Mouse (Mus musculus) liver, embryonic 11.5 days (tissue): ENCODE data around the gene Tnik. TPM values are rescaled to one million over a fixed set of nuclear protein-coding genes. Genes with fewer than 3 reads are reported as not detected.

Experiments used
- ATAC-seq: fragments of 200-750 bp; cut with Nextera tagmentation; replicated peaks from 2 replicates; pipeline ENCODE4 v1.8.0; 2017; ENCODE audit warnings: moderate number of reproducible peaks, mild to moderate bottlenecking, moderate TSS enrichment, moderate library complexity; ENCODE audit not compliant: low FRiP score
- DNase-seq: peaks from one replicate; pipeline ENCODE4 v3.0.0-alpha.2; 2017; ENCODE audit warnings: low spot score
- H3K27ac ChIP-seq: fragments of 300-500 bp; sonication (generic); 2 replicates; pipeline ENCODE4 v1.5.1; 2014; ENCODE audit warnings: mild to moderate bottlenecking, low read depth, low read length, control low read depth
- H3K27me3 ChIP-seq: fragments of 300-500 bp; sonication (generic); replicated peaks from 2 replicates; pipeline ENCODE4 v1.6.1; 2014; ENCODE audit warnings: low read length, mixed read lengths; ENCODE audit not compliant: control insufficient read depth, insufficient read depth
- H3K36me3 ChIP-seq: fragments of 300-500 bp; sonication (generic); 2 replicates; pipeline ENCODE4 v1.6.1; 2014; ENCODE audit warnings: mild to moderate bottlenecking, low read length, moderate library complexity, mixed read lengths; ENCODE audit not compliant: control insufficient read depth, insufficient read depth
- H3K4me1 ChIP-seq: fragments of 300-500 bp; sonication (generic); replicated peaks from 2 replicates; pipeline ENCODE4 v1.6.1; 2014; ENCODE audit warnings: low read length, mixed read lengths; ENCODE audit not compliant: control insufficient read depth, insufficient read depth
- H3K4me2 ChIP-seq: fragments of 300-500 bp; sonication (generic); 2 replicates; pipeline ENCODE4 v1.6.1; 2014; ENCODE audit warnings: mild to moderate bottlenecking, control low read depth, moderate library complexity
- H3K4me3 ChIP-seq: fragments of 300-500 bp; sonication (generic); 2 replicates; pipeline ENCODE4 v1.5.1; 2014; ENCODE audit warnings: low read depth, low read length, control low read depth
- H3K9ac ChIP-seq: fragments of 300-500 bp; sonication (generic); 2 replicates; pipeline ENCODE4 v1.6.1; 2014; ENCODE audit warnings: low read depth, low read length, control low read depth
- H3K9me3 ChIP-seq: fragments of 300-500 bp; sonication (generic); 2 replicates; pipeline ENCODE4 v1.6.1; 2016; ENCODE audit warnings: low read length, inconsistent platforms, mixed read lengths; ENCODE audit not compliant: control insufficient read depth
- WGBS: fragments of 180-500 bp; shearing (Covaris S2); extraction: QIAGEN DNeasy Blood & Tissue Kit; methylation state at CpG from one replicate; pipeline ENCODE4 v1.1.7; 2014; 5-methylcytosine and 5-hydroxymethylcytosine counted together
- polyA plus RNA-seq: library from polyadenylated mRNA; unstranded; fragments of >200 nt; fragmentation: Nextera tagmentation; extraction: Ambion mirVana; gene quantifications from 2 replicates; pipeline ENCODE4 v1.2.1, GENCODE M21; 2014

Tnik gene
- polyA plus RNA-seq, 1 experiment from 2014 or later, result 11.8 TPM

- no peaks in the 10 kb centered on the region for H3K9me3 ChIP-seq
- no peak for ATAC-seq
Measured at GRCm38 (mm10) chr3:28467148-28467754, 204.2 kb downstream of the Tnik start.

DNA sequence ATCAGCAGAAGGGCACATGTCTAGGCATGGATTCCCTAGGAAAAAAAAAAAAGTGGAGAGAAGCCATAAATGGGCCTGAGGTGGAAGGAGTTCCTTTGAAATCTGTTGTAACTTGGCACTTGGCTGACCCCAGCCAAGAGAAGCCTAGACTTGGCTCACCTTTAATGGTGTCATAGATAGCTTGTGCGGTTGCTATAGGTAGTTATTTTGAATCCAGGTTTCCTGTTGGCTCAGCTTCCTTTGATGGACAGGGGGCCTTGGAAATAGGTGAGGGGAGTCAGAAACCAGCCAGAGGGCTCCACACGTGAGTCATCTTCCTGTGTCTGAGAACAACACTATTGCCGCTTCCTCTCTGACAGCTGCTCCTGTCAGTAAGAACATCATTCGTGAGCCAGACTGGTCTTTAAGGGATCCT is 204.9 kb downstream of the Tnik start:
- ATAC-seq (no peak), DNase-seq (no peak)
- Histone ChIP-seq H3K9ac (no peak overlapping the region), H3K4me3 (no peak overlapping the region), H3K27ac (no peak overlapping the region), H3K4me2 (no peak overlapping the region), H3K9me3 (no peaks in the 10 kb centered on the region), H3K4me1 (no peaks in the 10 kb centered on the region), H3K36me3 (no peaks in the 10 kb centered on the region), H3K27me3 (no peaks in the 10 kb centered on the region)
- WGBS, result 48% methylated on average over 4 of the region's 4 CpGs

More at GRCm38 (mm10) chr3:28467148-28467754, 204.2 kb downstream of the Tnik start:
- no peak overlapping the region for H3K9ac ChIP-seq
- 61% methylated on average over 1 of the region's 1 CpGs for WGBS
- H3K27me3 ChIP-seq, result no peaks in the 10 kb centered on the region
- H3K27ac ChIP-seq, result no peak overlapping the region
- no peak overlapping the region for H3K4me3 ChIP-seq
- H3K4me1 ChIP-seq, result no peaks in the 10 kb centered on the region
- H3K36me3 ChIP-seq, result no peaks in the 10 kb centered on the region
- H3K4me2 ChIP-seq, result no peak overlapping the region
- DNase-seq, result no peak

DNA sequence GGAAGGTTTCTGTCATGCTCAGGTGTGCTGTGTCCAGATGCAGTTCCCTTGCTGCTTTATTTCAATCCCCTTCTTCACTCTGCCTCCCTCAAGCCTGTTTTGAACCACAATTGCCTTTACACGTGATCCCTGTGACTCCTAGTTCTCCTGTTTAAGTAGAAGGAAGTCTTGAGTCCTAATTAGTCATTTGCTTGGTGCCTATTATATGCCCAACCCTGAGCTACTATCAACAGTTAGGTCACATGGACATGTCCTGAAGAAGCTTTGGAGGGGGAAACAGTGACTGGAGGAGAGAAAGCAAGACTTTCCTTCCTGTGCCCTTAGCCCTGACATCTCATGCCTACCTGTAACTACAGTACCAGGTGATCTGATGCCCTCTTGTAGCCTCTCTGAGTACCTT is 210.4 kb downstream of the Tnik start:
- Histone ChIP-seq H3K9ac (no peak overlapping the region), H3K27me3 (no peaks in the 10 kb centered on the region), H3K36me3 (no peaks in the 10 kb centered on the region), H3K9me3 (no peaks in the 10 kb centered on the region), H3K4me2 (no peak overlapping the region), H3K27ac (no peak overlapping the region), H3K4me3 (no peak overlapping the region), H3K4me1 (no peaks in the 10 kb centered on the region)
- ATAC-seq (no peak), DNase-seq (no peak)
- WGBS, result 55% methylated on average over 1 of the region's 1 CpGs

DNA sequence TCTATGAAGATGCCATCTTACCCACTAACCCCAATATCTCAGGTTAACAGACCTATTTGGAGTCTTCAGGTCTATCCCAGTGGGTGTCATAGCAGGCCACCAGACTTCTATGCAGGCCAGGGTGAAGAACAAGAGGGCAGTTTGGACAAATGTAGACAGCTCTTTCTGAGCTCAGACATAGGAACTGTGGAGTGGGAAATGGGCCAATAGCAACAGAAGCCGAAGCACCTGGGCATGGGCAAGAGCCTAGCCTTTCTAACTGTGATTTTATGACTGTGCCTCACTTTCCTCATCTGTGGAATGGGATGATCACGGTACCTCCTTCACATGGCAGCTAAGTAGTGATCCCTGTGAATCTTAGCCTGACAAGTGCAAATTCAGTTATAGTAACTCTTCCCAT is 214.4 kb downstream of the Tnik start:
- H3K4me1 ChIP-seq, result no peaks in the 10 kb centered on the region
- H3K9me3 ChIP-seq, result no peaks in the 10 kb centered on the region
- DNase-seq, result no peak
- H3K27me3 ChIP-seq, result no peaks in the 10 kb centered on the region
- H3K27ac ChIP-seq, result no peak overlapping the region
- H3K9ac ChIP-seq, result no peak overlapping the region
- H3K4me3 ChIP-seq, result no peak overlapping the region
- H3K4me2 ChIP-seq, result no peak overlapping the region
- no peak for ATAC-seq
- 79% methylated on average over 2 of the region's 2 CpGs for WGBS
- no peaks in the 10 kb centered on the region for H3K36me3 ChIP-seq

- no peak overlapping the region for H3K4me3 ChIP-seq
- no peak overlapping the region for H3K9ac ChIP-seq
- no peaks in the 10 kb centered on the region for H3K36me3 ChIP-seq
- no peaks in the 10 kb centered on the region for H3K4me1 ChIP-seq
- H3K4me2 ChIP-seq, result no peak overlapping the region
- 76% methylated on average over 7 of the region's 7 CpGs for WGBS
- H3K27me3 ChIP-seq, result no peaks in the 10 kb centered on the region
- no peak overlapping the region for H3K27ac ChIP-seq
- DNase-seq, result no peak
- no peaks in the 10 kb centered on the region for H3K9me3 ChIP-seq
- no peak for ATAC-seq
Measured at GRCm38 (mm10) chr3:28485716-28486115, 222.7 kb downstream of the Tnik start.

DNA sequence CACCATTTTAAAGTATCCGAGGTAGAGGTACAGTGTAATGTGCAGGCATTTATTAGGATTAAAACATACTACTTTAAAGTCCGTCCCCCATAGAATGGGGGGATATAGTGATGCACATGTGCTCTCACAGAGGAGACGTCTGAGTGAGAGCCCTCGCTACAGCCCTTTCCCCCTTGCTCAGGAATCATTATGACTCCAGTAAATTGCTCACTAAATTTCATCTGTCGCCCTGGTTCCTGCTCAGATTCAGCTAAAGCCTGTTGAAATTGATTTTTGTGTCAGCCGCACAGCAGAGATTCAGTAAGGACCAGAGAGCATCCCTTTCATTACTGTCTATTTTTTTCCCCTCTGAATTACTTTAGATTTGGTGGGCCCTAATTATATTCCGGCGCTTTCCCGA is 224.4 kb downstream of the Tnik start:
- ATAC-seq (no peak), DNase-seq (no peak)
- no peak overlapping the region for H3K4me2 ChIP-seq
- H3K27ac ChIP-seq, result no peak overlapping the region
- no peaks in the 10 kb centered on the region for H3K9me3 ChIP-seq
- no peaks in the 10 kb centered on the region for H3K27me3 ChIP-seq
- H3K36me3 ChIP-seq, result no peaks in the 10 kb centered on the region
- WGBS, result 81% methylated on average over 9 of the region's 9 CpGs
- no peak overlapping the region for H3K9ac ChIP-seq
- H3K4me3 ChIP-seq, result no peak overlapping the region
- H3K4me1 ChIP-seq, result no peaks in the 10 kb centered on the region

DNA sequence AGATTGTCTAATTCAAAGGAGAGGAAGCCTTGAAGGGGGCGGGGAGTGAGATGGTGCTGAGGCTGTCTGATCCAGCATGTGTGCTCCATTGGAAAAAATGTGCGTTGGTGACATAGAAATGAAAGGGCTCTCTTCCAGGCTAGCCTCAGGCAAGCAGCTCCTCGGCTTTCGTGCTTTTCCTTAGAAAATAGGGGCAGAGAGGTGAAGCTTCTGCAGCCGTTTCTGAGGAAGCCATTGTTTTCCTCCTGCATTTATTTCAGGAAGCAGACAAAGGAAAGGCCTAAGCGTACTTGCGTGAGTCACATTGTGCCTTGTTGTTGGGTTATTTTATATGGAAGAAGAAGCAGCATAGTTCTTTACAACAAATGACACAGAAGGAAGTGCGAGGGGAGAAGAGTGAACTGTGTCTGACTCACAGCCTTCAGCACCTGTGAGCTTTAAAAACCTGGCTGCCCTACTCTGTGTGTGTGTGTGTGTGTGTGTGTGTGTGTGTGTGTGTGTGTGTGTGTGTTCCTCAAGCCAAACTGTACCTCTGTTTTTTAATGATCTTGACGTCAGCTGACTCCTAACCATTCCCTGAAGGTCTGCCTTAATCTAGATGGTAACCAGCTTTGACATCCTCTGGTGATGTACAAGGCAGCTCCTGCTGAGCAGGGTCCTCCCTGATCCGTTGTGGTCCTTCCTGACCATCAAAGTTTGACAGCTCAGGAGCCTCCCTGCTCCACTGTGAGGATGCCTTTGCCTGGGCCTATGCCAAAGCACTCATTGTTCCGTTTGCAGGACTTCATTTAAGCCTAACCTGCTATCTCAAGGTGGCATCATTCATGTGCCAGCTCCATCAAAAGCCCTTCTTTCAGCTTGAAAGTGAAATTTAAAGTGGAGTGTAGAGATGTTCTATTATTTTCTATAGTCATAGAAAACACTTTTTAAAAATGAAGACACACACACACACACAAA is 228.3 kb downstream of the Tnik start:
- no peak overlapping the region for H3K27ac ChIP-seq
- no peaks in the 10 kb centered on the region for H3K9me3 ChIP-seq
- ATAC-seq, result no peak
- H3K4me2 ChIP-seq, result no peak overlapping the region
- H3K4me3 ChIP-seq, result no peak overlapping the region
- no peak overlapping the region for H3K9ac ChIP-seq
- DNase-seq, result no peak
- 68% methylated on average over 11 of the region's 11 CpGs for WGBS
- no peaks in the 10 kb centered on the region for H3K36me3 ChIP-seq
- H3K4me1 ChIP-seq, result no peaks in the 10 kb centered on the region
- no peaks in the 10 kb centered on the region for H3K27me3 ChIP-seq

DNA sequence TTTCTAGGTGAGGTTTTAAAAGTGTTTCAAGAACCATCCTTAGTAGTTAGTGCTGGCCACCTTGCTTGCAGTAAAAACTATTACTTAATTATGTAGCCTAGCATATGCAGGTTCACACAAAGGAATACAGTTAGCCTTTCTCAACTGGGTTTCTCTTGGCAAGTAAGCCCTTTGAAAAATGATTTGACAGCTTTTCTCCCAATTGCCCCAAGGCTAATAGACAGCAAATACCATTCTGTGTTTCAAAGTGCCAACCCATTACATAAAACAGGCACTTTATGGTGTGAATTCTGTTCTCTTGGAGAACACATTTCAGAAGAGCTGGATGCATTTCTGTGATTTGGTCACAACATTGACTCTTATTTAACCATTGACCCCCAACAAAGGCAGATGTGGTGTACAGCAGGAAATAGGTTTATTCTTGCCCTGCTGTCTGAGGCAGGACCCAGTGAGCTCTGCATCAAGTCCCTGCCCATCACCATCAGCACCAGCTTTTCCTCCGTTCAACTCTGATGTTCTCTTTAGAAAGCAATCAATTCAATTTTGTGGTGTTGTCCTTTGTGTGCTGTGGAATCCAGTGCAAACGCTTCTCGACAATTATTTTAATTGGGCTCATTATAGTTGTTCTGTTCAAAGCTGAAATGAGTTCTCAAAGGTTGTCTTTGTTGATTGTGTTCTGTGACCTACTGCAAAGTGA is 233.9 kb downstream of the Tnik start:
- no peaks in the 10 kb centered on the region for H3K9me3 ChIP-seq
- H3K4me3 ChIP-seq, result no peak overlapping the region
- 84% methylated on average over 3 of the region's 3 CpGs for WGBS
- no peaks in the 10 kb centered on the region for H3K36me3 ChIP-seq
- H3K27me3 ChIP-seq, result no peaks in the 10 kb centered on the region
- no peak for DNase-seq
- no peaks in the 10 kb centered on the region for H3K4me1 ChIP-seq
- no peak overlapping the region for H3K27ac ChIP-seq
- no peak overlapping the region for H3K9ac ChIP-seq
- no peak overlapping the region for H3K4me2 ChIP-seq
- ATAC-seq, result no peak
